Mouse (Mus musculus) erythroblast, embryonic 14.5 days (primary cell): Measurements from ENCODE around the gene App. TPM values are rescaled to one million over a fixed set of nuclear protein-coding genes. Genes with fewer than 3 reads are reported as not detected.

Source experiments
- H3K27me3 ChIP-seq: 2 replicates; pipeline ENCODE4 v1.6.1; 2012; ENCODE audit warnings: inconsistent platforms; ENCODE audit not compliant: control insufficient read depth
- H3K36me3 ChIP-seq: 2 replicates; pipeline ENCODE4 v1.6.1; 2012; ENCODE audit warnings: mild to moderate bottlenecking, inconsistent platforms; ENCODE audit not compliant: control insufficient read depth
- H3K4me1 ChIP-seq: 2 replicates; pipeline ENCODE4 v1.6.1; 2012; ENCODE audit warnings: inconsistent platforms; ENCODE audit not compliant: control insufficient read depth
- H3K4me3 ChIP-seq: replicated peaks from 2 replicates; pipeline ENCODE3; 2012; ENCODE audit warnings: moderate library complexity, mild to moderate bottlenecking, inconsistent platforms
- H3K9me3 ChIP-seq: 2 replicates; pipeline ENCODE4 v1.6.1; 2012; ENCODE audit warnings: low read length, inconsistent platforms, mixed read lengths; ENCODE audit not compliant: control insufficient read depth
- GATA1 ChIP-seq: IDR thresholded peaks from 2 replicates; pipeline ENCODE4 v1.6.1; 2012; ENCODE audit warnings: low read length, inconsistent platforms, mixed read lengths
- TAL1 ChIP-seq: IDR thresholded peaks from 3 replicates; pipeline ENCODE4 v1.6.1; 2012; ENCODE audit warnings: low read length, inconsistent platforms, mixed read lengths
- polyA plus RNA-seq: library from polyadenylated mRNA; stranded (reverse); fragments of >175 nt; gene quantifications from 2 replicates; pipeline ENCODE4 v1.2.3, GENCODE M21; 2012

The App gene
- polyA plus RNA-seq, 1 experiment, result 0.16 TPM

GRCm38 (mm10) chr16:85085902-85086301 lies 87.7 kb downstream of the App start:
- H3K4me3 ChIP-seq, result no peak overlapping the region
- H3K36me3 ChIP-seq, result no peaks in the 10 kb centered on the region
- no peaks in the 10 kb centered on the region for H3K27me3 ChIP-seq
- no peaks in the 10 kb centered on the region for H3K4me1 ChIP-seq
- H3K9me3 ChIP-seq, result peaks cover 3% of the 10 kb centered on the region
- no peak for TF ChIP-seq GATA1
- TF ChIP-seq TAL1, result no peak

GRCm38 (mm10) chr16:85084152-85084551 lies 89.4 kb downstream of the App start:
- TF ChIP-seq GATA1, result no peak
- no peak overlapping the region for H3K4me3 ChIP-seq
- H3K4me1 ChIP-seq, result no peaks in the 10 kb centered on the region
- peaks cover 6% of the 10 kb centered on the region for H3K9me3 ChIP-seq
- no peaks in the 10 kb centered on the region for H3K27me3 ChIP-seq
- no peaks in the 10 kb centered on the region for H3K36me3 ChIP-seq

GRCm38 (mm10) chr16:85075330-85075729 lies 98.2 kb downstream of the App start:
- Histone ChIP-seq H3K27me3 (no peaks in the 10 kb centered on the region), H3K4me3 (no peak overlapping the region), H3K4me1 (no peaks in the 10 kb centered on the region), H3K9me3 (peaks cover 3% of the 10 kb centered on the region; the same call in 1 of the 2 replicates), H3K36me3 (no peaks in the 10 kb centered on the region)
- TF ChIP-seq TAL1 (no peak), GATA1 (no peak)

GRCm38 (mm10) chr16:85074889-85075288 lies 98.7 kb downstream of the App start:
- H3K4me1 ChIP-seq, result no peaks in the 10 kb centered on the region
- H3K36me3 ChIP-seq, result no peaks in the 10 kb centered on the region
- H3K27me3 ChIP-seq, result no peaks in the 10 kb centered on the region
- TF ChIP-seq GATA1 (no peak), TAL1 (no peak)
- no peak overlapping the region for H3K4me3 ChIP-seq
- peaks cover 3% of the 10 kb centered on the region; the same call in 1 of the 2 replicates for H3K9me3 ChIP-seq

GRCm38 (mm10) chr16:85072624-85073023 lies 100.9 kb downstream of the App start:
- H3K4me3 ChIP-seq, result no peak overlapping the region
- no peaks in the 10 kb centered on the region for H3K9me3 ChIP-seq
- H3K4me1 ChIP-seq, result no peaks in the 10 kb centered on the region
- no peaks in the 10 kb centered on the region for H3K36me3 ChIP-seq
- no peaks in the 10 kb centered on the region for H3K27me3 ChIP-seq
- TF ChIP-seq GATA1, result no peak
- TF ChIP-seq TAL1, result no peak

- no peak for TF ChIP-seq GATA1
- TF ChIP-seq TAL1, result no peak
- no peaks in the 10 kb centered on the region for H3K9me3 ChIP-seq
Measured at GRCm38 (mm10) chr16:85071791-85072190, 101.8 kb downstream of the App start.

GRCm38 (mm10) chr16:85071248-85071647 lies 102.3 kb downstream of the App start:
- Histone ChIP-seq H3K27me3 (no peaks in the 10 kb centered on the region), H3K4me3 (no peak overlapping the region)

More at GRCm38 (mm10) chr16:85071791-85072190, 101.8 kb downstream of the App start:
- H3K4me1 ChIP-seq, result no peaks in the 10 kb centered on the region
- H3K27me3 ChIP-seq, result no peaks in the 10 kb centered on the region
- no peak overlapping the region for H3K4me3 ChIP-seq
- no peaks in the 10 kb centered on the region for H3K36me3 ChIP-seq

GRCm38 (mm10) chr16:85067254-85067893 lies 106.2 kb downstream of the App start:
- no peaks in the 10 kb centered on the region for H3K4me1 ChIP-seq
- H3K27me3 ChIP-seq, result no peaks in the 10 kb centered on the region
- H3K4me3 ChIP-seq, result no peak overlapping the region
- no peak for TF ChIP-seq TAL1
- TF ChIP-seq GATA1, result no peak
- no peaks in the 10 kb centered on the region for H3K9me3 ChIP-seq
- no peaks in the 10 kb centered on the region for H3K36me3 ChIP-seq

More at GRCm38 (mm10) chr16:85071248-85071647, 102.3 kb downstream of the App start:
- no peaks in the 10 kb centered on the region for H3K9me3 ChIP-seq
- no peaks in the 10 kb centered on the region for H3K4me1 ChIP-seq
- TF ChIP-seq TAL1 (no peak), GATA1 (no peak)
- no peaks in the 10 kb centered on the region for H3K36me3 ChIP-seq

GRCm38 (mm10) chr16:85066227-85066626 lies 107.3 kb downstream of the App start:
- no peaks in the 10 kb centered on the region for H3K36me3 ChIP-seq
- H3K4me1 ChIP-seq, result no peaks in the 10 kb centered on the region
- no peaks in the 10 kb centered on the region for H3K27me3 ChIP-seq
- TF ChIP-seq TAL1 (no peak), GATA1 (no peak)
- H3K9me3 ChIP-seq, result no peaks in the 10 kb centered on the region; the same call in 1 of the 2 replicates
- no peak overlapping the region for H3K4me3 ChIP-seq

GRCm38 (mm10) chr16:85064800-85065199 lies 108.8 kb downstream of the App start:
- Histone ChIP-seq H3K36me3 (no peaks in the 10 kb centered on the region), H3K9me3 (no peaks in the 10 kb centered on the region; the same call in 1 of the 2 replicates), H3K27me3 (no peaks in the 10 kb centered on the region), H3K4me3 (no peak overlapping the region), H3K4me1 (no peaks in the 10 kb centered on the region)
- no peak for TF ChIP-seq GATA1
- no peak for TF ChIP-seq TAL1
